ENCODE assay signal across 32 mouse cellular contexts in the genomic region with DNA sequence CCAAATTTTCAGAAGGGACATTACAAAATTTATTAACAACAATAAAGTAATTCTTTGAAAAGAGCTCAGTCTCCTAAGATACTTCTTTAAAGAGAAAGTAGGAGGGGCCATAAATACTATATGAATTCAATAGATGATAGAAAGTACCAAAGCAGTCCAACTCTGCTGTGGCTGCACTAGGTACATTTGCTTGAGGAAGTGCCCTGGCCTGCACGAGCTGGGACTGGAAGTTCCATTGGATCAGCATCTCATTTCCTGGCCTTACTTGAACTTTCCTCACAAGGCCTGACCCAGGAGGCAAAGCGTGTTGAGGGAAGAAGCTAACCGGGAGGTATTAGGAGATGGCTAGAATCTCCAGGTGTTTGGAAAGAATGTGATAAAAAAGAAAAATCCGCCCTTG.
"Had no signal": no experiment of that assay in that cellular context is flagged by ENCODE, and none has a peak within 500 bp of the region (broad histone marks: within the 10 kb centered on the region; RNA-seq: fewer than 3 reads in every experiment).

No protein-coding gene starts in this region.

- H3K36me3 ChIP-seq: heart, embryonic 10.5 days; heart, embryonic 12.5 days; heart, embryonic 13.5 days; heart, embryonic 15.5 days; hindbrain, embryonic 10.5 days; hindbrain, embryonic 12.5 days; hindbrain, embryonic 13.5 days; hindbrain, embryonic 15.5 days; intestine, embryonic 15.5 days; kidney, embryonic 15.5 days had no signal

- H3K27ac ChIP-seq: heart, embryonic 10.5 days; heart, embryonic 13.5 days; heart, embryonic 15.5 days; hindbrain, embryonic 10.5 days; hindbrain, embryonic 12.5 days; hindbrain, embryonic 13.5 days; hindbrain, embryonic 14.5 days; hindbrain, embryonic 15.5 days; hindbrain, postnatal 0 days; intestine, embryonic 15.5 days; kidney, embryonic 15.5 days; kidney, postnatal 0 days; layer of hippocampus, adult 2 months had no signal

- H3K27me3 ChIP-seq: heart, embryonic 12.5 days; heart, embryonic 13.5 days; heart, embryonic 15.5 days; hindbrain, embryonic 12.5 days; hindbrain, embryonic 13.5 days; hindbrain, embryonic 15.5 days; intestine, embryonic 15.5 days; kidney, embryonic 15.5 days had no signal

- H3K4me3 ChIP-seq: heart, embryonic 10.5 days; heart, embryonic 12.5 days; heart, embryonic 13.5 days; heart, embryonic 15.5 days; hindbrain, embryonic 10.5 days; hindbrain, embryonic 12.5 days; hindbrain, embryonic 13.5 days; hindbrain, embryonic 15.5 days; intestine, embryonic 15.5 days; kidney, embryonic 15.5 days; layer of hippocampus, adult 2 months had no signal

- H3K4me1 ChIP-seq: heart, embryonic 10.5 days; heart, embryonic 12.5 days; heart, embryonic 13.5 days; heart, embryonic 15.5 days; hindbrain, embryonic 10.5 days; hindbrain, embryonic 12.5 days; hindbrain, embryonic 13.5 days; hindbrain, embryonic 15.5 days; intestine, embryonic 15.5 days; kidney, embryonic 15.5 days had no signal

- DNase-seq: heart, postnatal 10 days; heart, postnatal 14 days; heart, postnatal 4 days; kidney, adult 11 months; kidney, adult 18-20 months; kidney, adult 2 months; kidney, adult 8-10 months; kidney, adult 9 months; kidney, postnatal 10 days; kidney, postnatal 14 days; kidney, postnatal 4 days; layer of hippocampus, adult 9-11 months; layer of hippocampus, postnatal 36 days had no signal

- ATAC-seq: hindbrain, embryonic 16.5 days; hindbrain, postnatal 0 days; inflammation-experienced regulatory T-cells, adult 6 months; intestine, embryonic 15.5 days; intestine, embryonic 16.5 days; intestine, postnatal 0 days had no signal

- H3K9ac ChIP-seq: heart, embryonic 12.5 days; heart, embryonic 13.5 days; heart, embryonic 15.5 days; hindbrain, embryonic 12.5 days; hindbrain, embryonic 13.5 days; hindbrain, embryonic 14.5 days; hindbrain, embryonic 15.5 days; intestine, embryonic 15.5 days; kidney, embryonic 15.5 days had no signal

- H3K4me2 ChIP-seq: heart, embryonic 11.5 days; heart, embryonic 12.5 days; heart, embryonic 13.5 days; heart, embryonic 15.5 days; hindbrain, embryonic 12.5 days; hindbrain, embryonic 13.5 days; hindbrain, embryonic 14.5 days; hindbrain, embryonic 15.5 days; intestine, embryonic 15.5 days; kidney, embryonic 15.5 days had no signal

- H3K9me3 ChIP-seq: heart, embryonic 10.5 days; heart, embryonic 12.5 days; heart, embryonic 13.5 days; heart, embryonic 15.5 days; hindbrain, embryonic 10.5 days; hindbrain, embryonic 12.5 days; hindbrain, embryonic 13.5 days; hindbrain, embryonic 15.5 days; intestine, embryonic 15.5 days; kidney, embryonic 15.5 days had no signal
